11 mouse cellular contexts compared by ENCODE assay signal in the genomic region with DNA sequence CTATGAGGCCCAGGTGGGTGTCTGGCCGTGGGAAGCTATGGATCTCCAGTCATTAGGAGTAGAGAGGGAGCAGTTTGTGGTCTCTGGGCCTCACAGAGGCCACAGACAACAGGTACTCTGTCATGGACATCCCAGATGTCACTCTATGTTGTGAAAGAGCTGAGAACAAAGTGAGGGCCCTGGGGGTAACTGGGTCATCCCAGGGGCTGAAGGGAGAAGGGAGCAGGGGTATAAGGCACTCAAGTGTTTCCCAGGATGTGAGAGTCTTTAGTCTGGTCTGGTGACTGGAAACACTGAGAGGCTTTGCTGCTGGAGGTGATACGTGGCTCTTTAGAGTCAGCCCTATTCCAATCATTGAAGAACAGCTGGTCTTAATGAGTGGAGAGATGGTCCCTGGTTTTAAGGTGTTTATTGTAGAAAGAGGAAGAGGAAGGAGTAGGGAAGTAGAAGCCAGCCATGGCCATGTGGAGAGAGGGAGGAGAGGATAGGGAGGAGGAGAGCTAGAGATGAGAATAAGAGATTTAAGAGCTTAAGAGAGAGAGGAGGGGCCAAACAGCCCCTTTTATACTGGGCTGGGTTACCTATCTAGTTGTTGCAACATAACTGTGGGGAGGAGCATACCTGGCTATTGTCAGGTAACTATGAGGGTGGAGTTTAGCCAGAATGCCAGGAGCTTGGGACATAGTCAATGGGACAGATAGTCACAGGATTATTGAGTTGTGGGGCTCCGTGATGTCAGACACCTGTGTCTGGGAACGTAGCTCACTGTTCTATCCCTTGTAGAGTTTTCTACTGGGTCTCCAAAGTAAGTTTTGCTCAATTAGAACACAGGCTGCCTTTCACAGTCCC. TPM values are rescaled to one million over a fixed set of nuclear protein-coding genes. Genes with fewer than 3 reads are reported as not detected.
A peak's percentile ranks its signal among the peaks of the same experiment; 100 is the strongest.
DNase-seq lines count a peak whose midpoint lies in the region; ATAC-seq lines count a peak whose summit lies in the region.
"Not testable (repeated sequence)": the region's sequence is repeated elsewhere in the genome, so short reads cannot be mapped to it uniquely, and the experiment has no call there.
"Had no signal": no experiment of that assay in that cellular context is flagged by ENCODE, and none has a peak within 500 bp of the region (broad histone marks: within the 10 kb centered on the region; RNA-seq: fewer than 3 reads in every experiment).

No protein-coding gene starts in this region.

- peak; percentile 78 for ATAC-seq in hindbrain, embryonic 13.5 days (ENCODE audit: low FRiP score)
- peak; percentile 72 for ATAC-seq in lung, embryonic 15.5 days (ENCODE audit: borderline replicate concordance, extremely low read depth, low FRiP score, low TSS enrichment)
- ATAC-seq in neural tube, embryonic 14.5 days (ENCODE audit: low read depth): 0 out of 2 replicates have a peak, but pooled peaks have one; percentile 44

- H3K36me3 ChIP-seq in hindbrain, embryonic 13.5 days; lung, embryonic 15.5 days; neural tube, embryonic 14.5 days (ENCODE audit: control insufficient read depth, insufficient read depth, low read length): not testable (repeated sequence)

- not testable (repeated sequence) for H3K27ac ChIP-seq in hindbrain, embryonic 13.5 days; lung, embryonic 15.5 days; neural tube, embryonic 14.5 days (ENCODE audit: low read depth, low read length)

- peak; percentile 5 for DNase-seq in MN1 (ENCODE audit: low spot score)
- DNase-seq in embryo, embryonic 10.5 days (ENCODE audit: low spot score): peak; percentile 1
- DNase-seq in gastrocnemius, postnatal 4 days (ENCODE audit: low spot score in 2 of 2): peak; percentile 31 to 32
- peak; percentile 10 to 40 for DNase-seq in kidney, postnatal 25 days
- DNase-seq in thymus, postnatal 36 days: peak; percentile 6 to 15

- H3K9ac ChIP-seq in hindbrain, embryonic 13.5 days; lung, embryonic 15.5 days; neural tube, embryonic 14.5 days (replicated peaks; ENCODE audit: low read depth, low read length): not testable (repeated sequence)

- 70% methylated on average over 4 of the region's 4 CpGs for WGBS in hindbrain, embryonic 13.5 days
- WGBS in lung, embryonic 15.5 days: 55% methylated on average over 4 of the region's 4 CpGs
- 60% methylated on average over 3 of the region's 4 CpGs for WGBS in neural tube, embryonic 14.5 days

- H3K4me3 ChIP-seq in hindbrain, embryonic 13.5 days; lung, embryonic 15.5 days; neural tube, embryonic 14.5 days (ENCODE audit: low read depth, low read length): not testable (repeated sequence)

- not testable (repeated sequence) for H3K4me1 ChIP-seq in hindbrain, embryonic 13.5 days (replicated peaks); lung, embryonic 15.5 days; neural tube, embryonic 14.5 days (ENCODE audit: control insufficient read depth, insufficient read depth, low read length)

- not testable (repeated sequence) for H3K27me3 ChIP-seq in hindbrain, embryonic 13.5 days; lung, embryonic 15.5 days; neural tube, embryonic 14.5 days (ENCODE audit: control insufficient read depth, insufficient read depth, low read length)

- H3K9me3 ChIP-seq in hindbrain, embryonic 13.5 days: peaks cover 19% of the 10 kb centered on the region
- peaks cover 11% of the 10 kb centered on the region; the same call in 1 of the 2 replicates for H3K9me3 ChIP-seq in lung, embryonic 15.5 days
- H3K9me3 ChIP-seq in neural tube, embryonic 14.5 days (ENCODE audit: control insufficient read depth, low read length): not testable (repeated sequence)

- not testable (repeated sequence) for H3K4me2 ChIP-seq in hindbrain, embryonic 13.5 days; lung, embryonic 15.5 days; neural tube, embryonic 14.5 days (ENCODE audit: low read depth, low read length)

RNA-seq across cellular contexts. Expression of gene Zfp600, which starts 17.0 kb away (rescaled TPM):
- not detected for total RNA-seq in gastrocnemius, postnatal 4 days (2021)
- polyA plus RNA-seq in hindbrain, embryonic 13.5 days (2015; fragmentation: Nextera tagmentation; extraction: Ambion mirVana): not detected in 2 replicates
- not detected in 2 replicates for polyA plus RNA-seq in lung, embryonic 15.5 days (2015; fragmentation: Nextera tagmentation; extraction: Ambion mirVana)
- 0.08 TPM in 1 of 2 replicates, not detected in the other for polyA plus RNA-seq in neural tube, embryonic 14.5 days (2014; fragmentation: Nextera tagmentation; extraction: Ambion mirVana)
- total RNA-seq: CH12.LX; layer of hippocampus, postnatal 14 days had no signal
- polyA plus RNA-seq: gonadal fat pad, adult 2 months had no signal
